Mouse (Mus musculus): ENCODE results near the gene Apol7e. TPM values are rescaled to one million over a fixed set of nuclear protein-coding genes. Genes with fewer than 3 reads are reported as not detected.
"Not testable (repeated sequence)": the region's sequence is repeated elsewhere in the genome, so short reads cannot be mapped to it uniquely, and the experiment has no call there.

Apol7e gene
- polyA plus RNA-seq (2012; ENCODE audit: insufficient read depth, low replicate concordance): not detected in 2 replicates

GRCm38 (mm10) chr15:77698656-77699055, at the start of gene Apol7e:
Gene Apol7e (plus strand): TSS chr15:77698857.
- not testable (repeated sequence) for H3K4me3 ChIP-seq (replicated peaks); H3K9me3 ChIP-seq; H3K36me3 ChIP-seq (replicated peaks; ENCODE audit: low read length); H3K27me3 ChIP-seq (replicated peaks); H3K4me1 ChIP-seq

- not testable (repeated sequence) for H3K36me3 ChIP-seq (replicated peaks; ENCODE audit: low read length); H3K4me3 ChIP-seq (replicated peaks); H3K9me3 ChIP-seq; H3K27me3 ChIP-seq (replicated peaks); H3K4me1 ChIP-seq
Observed at GRCm38 (mm10) chr15:77651143-77651542, 47.5 kb upstream of the Apol7e start.

- H3K4me3 ChIP-seq (replicated peaks); H3K36me3 ChIP-seq (replicated peaks; ENCODE audit: low read length); H3K27me3 ChIP-seq (replicated peaks); H3K4me1 ChIP-seq; H3K9me3 ChIP-seq: not testable (repeated sequence)
Observed at GRCm38 (mm10) chr15:77659773-77660172, 38.9 kb upstream of the Apol7e start.

GRCm38 (mm10) chr15:77661841-77662240, 36.8 kb upstream of the Apol7e start:
- not testable (repeated sequence) for H3K4me1 ChIP-seq; H3K9me3 ChIP-seq; H3K4me3 ChIP-seq (replicated peaks); H3K27me3 ChIP-seq (replicated peaks); H3K36me3 ChIP-seq (replicated peaks; ENCODE audit: low read length)

GRCm38 (mm10) chr15:77674081-77674480, 24.6 kb upstream of the Apol7e start:
- not testable (repeated sequence) for H3K4me3 ChIP-seq (replicated peaks); H3K4me1 ChIP-seq; H3K36me3 ChIP-seq (replicated peaks; ENCODE audit: low read length); H3K9me3 ChIP-seq; H3K27me3 ChIP-seq (replicated peaks)

GRCm38 (mm10) chr15:77683944-77684343, 14.7 kb upstream of the Apol7e start:
- not testable (repeated sequence) for H3K4me1 ChIP-seq; H3K27me3 ChIP-seq (replicated peaks); H3K9me3 ChIP-seq; H3K36me3 ChIP-seq (replicated peaks; ENCODE audit: low read length); H3K4me3 ChIP-seq (replicated peaks)

- not testable (repeated sequence) for H3K27me3 ChIP-seq (replicated peaks); H3K4me1 ChIP-seq; H3K9me3 ChIP-seq; H3K4me3 ChIP-seq (replicated peaks); H3K36me3 ChIP-seq (replicated peaks; ENCODE audit: low read length)
Observed at GRCm38 (mm10) chr15:77691532-77692311, 6.9 kb upstream of the Apol7e start.

GRCm38 (mm10) chr15:77694687-77695295, 3.9 kb upstream of the Apol7e start:
- not testable (repeated sequence) for H3K27me3 ChIP-seq (replicated peaks); H3K9me3 ChIP-seq; H3K4me1 ChIP-seq; H3K36me3 ChIP-seq (replicated peaks; ENCODE audit: low read length); H3K4me3 ChIP-seq (replicated peaks)

- not testable (repeated sequence) for H3K9me3 ChIP-seq; H3K36me3 ChIP-seq (replicated peaks; ENCODE audit: low read length); H3K4me1 ChIP-seq; H3K4me3 ChIP-seq (replicated peaks); H3K27me3 ChIP-seq (replicated peaks)
Observed at GRCm38 (mm10) chr15:77705306-77705705, 6.6 kb downstream of the Apol7e start.

GRCm38 (mm10) chr15:77708936-77709335, 10.3 kb downstream of the Apol7e start:
- H3K27me3 ChIP-seq (replicated peaks); H3K9me3 ChIP-seq; H3K36me3 ChIP-seq (replicated peaks; ENCODE audit: low read length); H3K4me3 ChIP-seq (replicated peaks); H3K4me1 ChIP-seq: not testable (repeated sequence)

- not testable (repeated sequence) for H3K4me1 ChIP-seq; H3K36me3 ChIP-seq (replicated peaks; ENCODE audit: low read length); H3K9me3 ChIP-seq; H3K4me3 ChIP-seq (replicated peaks)
- H3K27me3 ChIP-seq (replicated peaks): peaks cover 11% of the 10 kb centered on the region
Observed at GRCm38 (mm10) chr15:77718240-77718639, 19.6 kb downstream of the Apol7e start.

- not testable (repeated sequence) for H3K36me3 ChIP-seq (replicated peaks; ENCODE audit: low read length); H3K9me3 ChIP-seq; H3K4me1 ChIP-seq; H3K4me3 ChIP-seq (replicated peaks); H3K27me3 ChIP-seq (replicated peaks)
Observed at GRCm38 (mm10) chr15:77721509-77721908, 22.9 kb downstream of the Apol7e start.

- H3K36me3 ChIP-seq (replicated peaks; ENCODE audit: low read length): not testable (repeated sequence)
Observed at GRCm38 (mm10) chr15:77724208-77724911, 25.7 kb downstream of the Apol7e start.

GRCm38 (mm10) chr15:77725393-77726020, 26.9 kb downstream of the Apol7e start:
- H3K36me3 ChIP-seq (replicated peaks; ENCODE audit: low read length); H3K4me3 ChIP-seq (replicated peaks); H3K4me1 ChIP-seq: not testable (repeated sequence)

More at GRCm38 (mm10) chr15:77724208-77724911, 25.7 kb downstream of the Apol7e start:
- H3K4me1 ChIP-seq; H3K27me3 ChIP-seq (replicated peaks); H3K9me3 ChIP-seq; H3K4me3 ChIP-seq (replicated peaks): not testable (repeated sequence)

GRCm38 (mm10) chr15:77727139-77727538, 28.5 kb downstream of the Apol7e start:
- not testable (repeated sequence) for H3K4me1 ChIP-seq; H3K27me3 ChIP-seq (replicated peaks); H3K9me3 ChIP-seq; H3K36me3 ChIP-seq (replicated peaks; ENCODE audit: low read length); H3K4me3 ChIP-seq (replicated peaks)

More at GRCm38 (mm10) chr15:77725393-77726020, 26.9 kb downstream of the Apol7e start:
- not testable (repeated sequence) for H3K9me3 ChIP-seq; H3K27me3 ChIP-seq (replicated peaks)

GRCm38 (mm10) chr15:77727745-77728144, 29.1 kb downstream of the Apol7e start:
- not testable (repeated sequence) for H3K9me3 ChIP-seq; H3K4me3 ChIP-seq (replicated peaks); H3K4me1 ChIP-seq; H3K27me3 ChIP-seq (replicated peaks); H3K36me3 ChIP-seq (replicated peaks; ENCODE audit: low read length)
